In the genomic region with DNA sequence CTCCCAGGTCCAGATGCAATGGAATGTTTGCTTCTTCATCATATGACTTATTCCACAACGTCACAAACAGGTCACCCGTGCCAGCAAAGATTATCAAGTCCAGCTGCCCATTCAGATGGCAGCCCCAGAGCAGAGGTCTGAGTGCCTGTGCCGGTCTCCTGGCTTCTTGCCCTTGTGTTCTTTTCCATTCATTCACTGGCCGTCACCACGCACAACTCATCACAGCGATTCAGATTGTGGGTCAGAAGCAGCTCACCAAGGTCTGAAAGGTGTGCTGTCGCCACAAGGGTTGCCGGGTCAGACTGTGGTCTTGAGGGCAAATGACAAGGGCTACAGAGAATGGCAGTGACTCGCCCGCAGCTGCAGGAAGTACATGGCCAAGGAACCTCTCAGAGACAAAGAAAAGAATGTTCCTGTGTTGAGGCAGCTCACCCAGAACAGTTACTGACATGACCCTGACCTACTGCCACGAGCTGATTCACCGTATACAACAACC, we compare ENCODE assay signal across 9 mouse cellular contexts.
A peak's percentile ranks its signal among the peaks of the same experiment; 100 is the strongest.
DNase-seq lines count a peak whose midpoint lies in the region; ATAC-seq and TF ChIP-seq lines count a peak whose summit lies in the region.
"Had no signal": no experiment of that assay in that cellular context is flagged by ENCODE, and none has a peak within 500 bp of the region (broad histone marks: within the 10 kb centered on the region; RNA-seq: fewer than 3 reads in every experiment).

No protein-coding gene starts in this region.

- no peak overlapping the region for H3K4me2 ChIP-seq in intestine, postnatal 0 days (replicated peaks; ENCODE audit: low read depth)
- no peak overlapping the region for H3K4me2 ChIP-seq in intestine, embryonic 15.5 days (replicated peaks)

- H3K4me3 ChIP-seq in intestine, postnatal 0 days (ENCODE audit: low read depth, low read length): no peak overlapping the region
- no peak overlapping the region for H3K4me3 ChIP-seq in intestine, embryonic 15.5 days (replicated peaks)
- H3K4me3 ChIP-seq: midbrain, embryonic 10.5 days had no signal

- peak; percentile 59 for DNase-seq in MN1 (ENCODE audit: low spot score)
- peak; percentile 73 for DNase-seq in brain, adult 2 months (ENCODE audit: low read depth, low spot score)
- DNase-seq in heart, postnatal 36 days: peak; percentile 48 to 63
- no peak for DNase-seq in embryo, embryonic 10 days (ENCODE audit: low spot score)
- DNase-seq in left cerebral cortex, adult 18-20 months (ENCODE audit: low spot score in 2 of 2): no peak
- no peak for DNase-seq in frontal cortex, postnatal 14 days (ENCODE audit: low spot score in 2 of 2)

- H3K4me1 ChIP-seq in intestine, postnatal 0 days (replicated peaks; ENCODE audit: control insufficient read depth, insufficient read depth, low read length): no peaks in the 10 kb centered on the region
- 0 out of 2 replicates have a peak, but pooled peaks cover 8% of the 10 kb centered on the region for H3K4me1 ChIP-seq in intestine, embryonic 15.5 days (replicated peaks)

- no peak overlapping the region for H3K9ac ChIP-seq in intestine, postnatal 0 days (ENCODE audit: low read depth, low read length)
- H3K9ac ChIP-seq in intestine, embryonic 15.5 days: no peak overlapping the region

- H3K36me3 ChIP-seq in intestine, postnatal 0 days (ENCODE audit: control insufficient read depth, insufficient read depth): no peaks in the 10 kb centered on the region
- no peaks in the 10 kb centered on the region for H3K36me3 ChIP-seq in intestine, embryonic 15.5 days
- H3K36me3 ChIP-seq: midbrain, embryonic 10.5 days had no signal

- intact Hi-C loops in heart, postnatal 36 days (cut with DNase I): no loop called here

- H3K27ac ChIP-seq in intestine, postnatal 0 days (ENCODE audit: low read depth, low read length): no peak overlapping the region
- no peak overlapping the region for H3K27ac ChIP-seq in intestine, embryonic 15.5 days
- H3K27ac ChIP-seq: midbrain, embryonic 10.5 days had no signal

- H3K9me3 ChIP-seq in intestine, postnatal 0 days (ENCODE audit: control insufficient read depth): no peaks in the 10 kb centered on the region
- H3K9me3 ChIP-seq in intestine, embryonic 15.5 days: no peaks in the 10 kb centered on the region
- H3K9me3 ChIP-seq: midbrain, embryonic 10.5 days had no signal

- ATAC-seq in intestine, postnatal 0 days: 0 out of 2 replicates have a peak, but pooled peaks have one; percentile 38
- ATAC-seq in intestine, embryonic 15.5 days: no peak

- 53% methylated on average over 12 of the region's 12 CpGs for WGBS in intestine, postnatal 0 days
- WGBS in intestine, embryonic 15.5 days: 65% methylated on average over 12 of the region's 12 CpGs

- H3K27me3 ChIP-seq in intestine, postnatal 0 days (replicated peaks; ENCODE audit: control insufficient read depth, insufficient read depth, low read length): no peaks in the 10 kb centered on the region
- H3K27me3 ChIP-seq in intestine, embryonic 15.5 days (replicated peaks): no peaks in the 10 kb centered on the region

- TF ChIP-seq CTCF in intestine, postnatal 0 days (IDR thresholded peaks at IDR 0.05; ENCODE audit: low read depth): no peak

Comparison
In these comparisons a context has a peak if more than half of its experiments do, and no peak if none do; other contexts are left out.
1. DNase-seq: peak in MN1 (single experiment), brain, adult 2 months (single experiment) and heart, postnatal 36 days (2 of 2); none in embryo, embryonic 10 days (single experiment), left cerebral cortex, adult 18-20 months (0 of 2) and frontal cortex, postnatal 14 days (0 of 2).